Mouse (Mus musculus) neural tube, embryonic 14.5 days (tissue): ENCODE measurements at regions not wholly inside any gene's neighbourhood (a gene's known extent, or its start where the extent isn't known, plus 50 kb on each side); places are given as distances from the start of the nearest gene placed in this dataset.

Source experiments
- ATAC-seq: fragments of 200-750 bp; cut with Nextera tagmentation; 2 replicates; pipeline ENCODE4 v1.8.0; 2017; ENCODE audit warnings: low read depth, mild to moderate bottlenecking, moderate TSS enrichment, moderate library complexity
- H3K27ac ChIP-seq: fragments of 300-500 bp; sonication (generic); 2 replicates; pipeline ENCODE4 v1.5.1; 2014; ENCODE audit warnings: low read depth, mild to moderate bottlenecking, control low read depth, low read length, moderate library complexity, mixed read lengths
- H3K27me3 ChIP-seq: fragments of 300-500 bp; sonication (generic); 2 replicates; pipeline ENCODE4 v1.6.1; 2014; ENCODE audit warnings: low read length; ENCODE audit not compliant: control insufficient read depth, insufficient read depth
- H3K36me3 ChIP-seq: fragments of 300-500 bp; sonication (generic); 2 replicates; pipeline ENCODE4 v1.6.1; 2014; ENCODE audit warnings: low read length, mixed read lengths; ENCODE audit not compliant: control insufficient read depth, insufficient read depth
- H3K4me1 ChIP-seq: fragments of 300-500 bp; sonication (generic); 2 replicates; pipeline ENCODE4 v1.6.1; 2014; ENCODE audit warnings: low read length; ENCODE audit not compliant: control insufficient read depth, insufficient read depth
- H3K4me2 ChIP-seq: fragments of 300-500 bp; sonication (generic); 2 replicates; pipeline ENCODE4 v1.6.1; 2014; ENCODE audit warnings: mild to moderate bottlenecking, low read depth, low read length, control low read depth
- H3K4me3 ChIP-seq: fragments of 300-500 bp; sonication (generic); 2 replicates; pipeline ENCODE4 v1.5.1; 2014; ENCODE audit warnings: low read depth, low read length, control low read depth, mixed read lengths
- H3K9ac ChIP-seq: fragments of 300-500 bp; sonication (generic); replicated peaks from 2 replicates; pipeline ENCODE4 v1.6.1; 2014; ENCODE audit warnings: low read depth, mild to moderate bottlenecking, control low read depth, low read length, mixed read lengths
- H3K9me3 ChIP-seq: fragments of 300-500 bp; sonication (generic); 2 replicates; pipeline ENCODE4 v1.6.1; 2016; ENCODE audit warnings: low read length; ENCODE audit not compliant: control insufficient read depth
- WGBS: fragments of 180-500 bp; shearing (Covaris S2); extraction: QIAGEN DNeasy Blood & Tissue Kit; methylation state at CpG from one replicate; pipeline ENCODE4 v1.1.7; 2014; 5-methylcytosine and 5-hydroxymethylcytosine counted together

- no peak overlapping the region for H3K4me2 ChIP-seq
- 48% methylated on average over 14 of the region's 14 CpGs for WGBS
- H3K27ac ChIP-seq, result no peak overlapping the region
- no peak overlapping the region for H3K9ac ChIP-seq
- no peaks in the 10 kb centered on the region for H3K27me3 ChIP-seq
- H3K36me3 ChIP-seq, result no peaks in the 10 kb centered on the region
- no peaks in the 10 kb centered on the region for H3K9me3 ChIP-seq
- H3K4me3 ChIP-seq, result no peak overlapping the region
- H3K4me1 ChIP-seq, result no peaks in the 10 kb centered on the region
- no peak for ATAC-seq
Measured at GRCm38 (mm10) chr15:59826164-59826950, 190.1 kb downstream of the 4933412E24Rik start.

DNA sequence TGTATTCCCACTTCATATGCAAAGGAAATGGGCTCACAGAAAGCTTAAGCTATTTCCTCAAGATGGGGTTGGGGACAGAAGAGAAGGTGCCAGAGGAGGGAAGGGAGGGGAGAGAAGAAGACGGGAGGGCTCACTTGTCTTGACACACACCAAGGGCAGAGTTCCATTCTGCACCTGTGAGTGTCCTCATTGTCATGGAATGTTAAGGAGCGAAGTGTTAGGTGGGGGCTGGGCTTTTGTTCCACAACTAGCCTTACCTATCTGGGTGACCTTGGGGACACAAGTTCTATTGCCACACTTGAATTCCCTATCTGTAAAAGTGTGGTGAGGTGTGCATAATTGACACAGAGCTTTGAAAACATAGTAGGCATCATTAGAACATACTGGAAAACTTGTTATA is 192.5 kb downstream of the 4933412E24Rik start:
- no peak overlapping the region for H3K4me2 ChIP-seq
- no peak overlapping the region for H3K27ac ChIP-seq
- no peaks in the 10 kb centered on the region for H3K27me3 ChIP-seq
- ATAC-seq, result no peak
- 76% methylated on average over 2 of the region's 2 CpGs for WGBS
- no peaks in the 10 kb centered on the region for H3K4me1 ChIP-seq
- H3K36me3 ChIP-seq, result no peaks in the 10 kb centered on the region
- no peak overlapping the region for H3K9ac ChIP-seq
- no peak overlapping the region for H3K4me3 ChIP-seq
- no peaks in the 10 kb centered on the region for H3K9me3 ChIP-seq

DNA sequence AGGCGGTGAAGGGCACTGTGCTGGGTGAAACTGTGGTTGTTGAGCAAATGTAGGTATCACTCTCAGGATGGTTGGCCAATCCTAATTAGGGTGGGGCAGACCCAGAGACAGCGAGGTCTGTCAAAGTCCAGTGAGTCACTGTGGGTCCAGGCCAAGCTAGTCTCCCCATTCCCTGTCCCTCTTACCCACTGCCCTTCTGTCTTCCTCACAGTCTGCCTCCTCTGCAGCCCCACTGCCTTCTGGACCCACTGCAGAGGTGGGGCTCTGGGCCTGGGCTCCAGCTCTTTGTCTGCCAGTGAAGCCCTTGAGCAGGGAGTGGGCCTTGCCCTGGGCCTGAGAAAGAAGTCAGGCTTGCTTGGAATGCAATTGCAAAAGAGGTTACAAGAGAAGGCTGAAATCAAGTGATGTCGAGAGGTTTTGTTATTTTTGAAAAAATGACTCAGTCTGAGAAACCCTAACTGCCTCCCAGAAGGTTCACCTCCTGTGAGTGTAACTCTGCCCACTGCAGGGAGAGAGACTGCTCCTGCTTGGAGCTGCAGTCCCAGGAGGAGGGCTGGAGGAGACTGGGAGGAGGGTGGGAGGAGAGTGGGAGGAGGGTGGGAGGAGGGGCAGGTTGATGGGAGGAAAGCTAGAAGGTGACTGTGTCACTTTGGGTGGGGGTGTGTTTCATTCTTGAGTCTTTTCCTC is 193.3 kb downstream of the 4933412E24Rik start:
- ATAC-seq, result no peak
- 78% methylated on average over 3 of the region's 3 CpGs for WGBS

DNA sequence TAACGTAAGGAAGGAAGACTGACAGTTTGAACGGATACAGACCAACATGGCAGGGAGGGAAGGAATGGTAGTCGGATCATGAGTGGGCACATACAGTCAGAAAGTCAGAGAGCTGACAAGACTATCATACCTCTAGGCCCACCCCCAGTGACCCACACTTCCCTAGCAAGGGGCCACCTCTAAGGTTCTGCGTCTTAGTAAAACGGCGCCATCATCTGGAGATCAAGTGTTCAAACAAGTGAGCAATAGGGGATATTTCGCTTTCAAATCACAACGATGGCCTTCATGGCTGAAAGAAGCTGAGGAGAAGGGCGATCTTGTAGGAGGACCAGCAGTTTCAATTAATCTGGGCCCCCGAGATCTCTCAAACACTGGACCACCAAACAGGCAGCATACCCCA is 196.1 kb downstream of the 4933412E24Rik start:
- Histone ChIP-seq H3K27ac (no peak overlapping the region), H3K9ac (no peak overlapping the region), H3K36me3 (no peaks in the 10 kb centered on the region), H3K4me3 (no peak overlapping the region), H3K27me3 (no peaks in the 10 kb centered on the region), H3K4me1 (no peaks in the 10 kb centered on the region), H3K9me3 (no peaks in the 10 kb centered on the region), H3K4me2 (no peak overlapping the region)
- 77% methylated on average over 10 of the region's 10 CpGs for WGBS
- no peak for ATAC-seq

More for the DNA sequence above, 193.3 kb downstream of the 4933412E24Rik start:
- no peak overlapping the region for H3K9ac ChIP-seq
- H3K9me3 ChIP-seq, result no peaks in the 10 kb centered on the region
- H3K4me3 ChIP-seq, result no peak overlapping the region
- no peaks in the 10 kb centered on the region for H3K27me3 ChIP-seq
- H3K4me2 ChIP-seq, result no peak overlapping the region
- H3K27ac ChIP-seq, result no peak overlapping the region
- H3K4me1 ChIP-seq, result no peaks in the 10 kb centered on the region
- H3K36me3 ChIP-seq, result no peaks in the 10 kb centered on the region

DNA sequence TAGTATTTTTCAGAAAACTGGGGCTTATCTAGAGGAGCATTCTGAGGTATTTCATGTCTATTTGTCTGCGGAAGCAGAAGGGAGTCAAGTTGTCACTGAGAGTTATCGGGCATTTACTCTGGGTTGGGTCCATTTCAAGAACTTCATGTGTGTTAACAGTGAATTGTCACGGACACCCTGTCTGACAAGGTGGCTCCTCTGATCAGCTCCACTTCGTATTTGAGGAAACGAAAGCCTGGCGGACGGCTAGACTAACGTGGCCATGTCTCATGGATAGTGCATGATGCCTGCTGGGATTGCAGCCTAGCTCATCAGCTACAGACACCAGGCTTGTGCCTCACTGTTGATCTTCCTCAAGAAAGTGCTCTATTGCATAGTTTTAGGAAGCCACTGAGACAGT is 200.4 kb downstream of the 4933412E24Rik start:
- ATAC-seq, result no peak
- WGBS, result 92% methylated on average over 8 of the region's 8 CpGs

DNA sequence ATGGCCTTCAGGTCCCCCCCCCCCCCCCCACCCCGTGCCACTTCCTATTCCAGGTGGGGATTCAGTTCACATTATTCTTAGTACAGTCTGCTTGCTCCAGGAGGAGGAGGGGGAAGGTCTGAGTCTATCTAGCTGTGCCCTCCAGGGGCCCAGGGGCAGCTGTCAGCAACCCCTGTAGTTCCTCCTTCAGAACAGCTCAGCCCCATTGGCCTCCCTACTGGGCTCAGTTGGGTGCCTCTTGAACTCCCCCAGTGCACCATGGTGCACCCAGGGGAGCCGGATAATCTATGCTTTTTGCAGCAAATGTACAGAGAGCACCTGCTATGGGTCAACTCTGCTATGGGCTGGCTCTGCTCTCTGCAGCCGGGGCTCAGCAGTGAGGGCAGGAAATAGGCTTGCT is 204.8 kb downstream of the 4933412E24Rik start:
- H3K4me1 ChIP-seq, result no peaks in the 10 kb centered on the region
- no peak for ATAC-seq
- H3K4me2 ChIP-seq, result no peak overlapping the region
- H3K9ac ChIP-seq, result no peak overlapping the region
- no peaks in the 10 kb centered on the region for H3K27me3 ChIP-seq
- WGBS, result 51% methylated on average over 3 of the region's 3 CpGs
- no peaks in the 10 kb centered on the region for H3K36me3 ChIP-seq
- H3K4me3 ChIP-seq, result no peak overlapping the region
- H3K9me3 ChIP-seq, result no peaks in the 10 kb centered on the region
- H3K27ac ChIP-seq, result no peak overlapping the region

More for the DNA sequence above, 200.4 kb downstream of the 4933412E24Rik start:
- Histone ChIP-seq H3K9me3 (no peaks in the 10 kb centered on the region), H3K27me3 (no peaks in the 10 kb centered on the region), H3K4me3 (no peak overlapping the region), H3K4me1 (no peaks in the 10 kb centered on the region), H3K27ac (no peak overlapping the region), H3K9ac (no peak overlapping the region), H3K36me3 (no peaks in the 10 kb centered on the region), H3K4me2 (no peak overlapping the region)

DNA sequence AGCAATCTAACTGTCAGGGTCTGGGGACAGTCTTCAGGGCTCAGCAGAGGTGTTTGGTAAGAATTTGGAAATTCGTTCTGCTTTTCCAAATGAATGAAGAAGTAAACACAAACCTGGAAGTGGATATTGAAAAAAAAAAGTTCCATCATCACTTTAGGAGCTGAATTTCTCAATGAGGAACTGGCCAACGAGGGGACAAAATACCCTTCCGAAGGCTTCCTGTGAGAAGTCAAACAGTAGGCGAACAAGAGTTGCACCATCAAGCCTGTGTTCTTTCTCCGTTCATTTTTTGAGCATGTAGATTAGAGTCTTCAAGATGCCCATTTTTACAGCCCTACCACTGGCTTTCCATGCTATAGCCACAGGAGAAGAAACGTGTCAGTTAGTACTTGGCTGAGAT is 207.1 kb downstream of the 4933412E24Rik start:
- Histone ChIP-seq H3K9ac (no peak overlapping the region), H3K4me3 (no peak overlapping the region), H3K4me2 (no peak overlapping the region), H3K27ac (no peak overlapping the region), H3K27me3 (no peaks in the 10 kb centered on the region), H3K36me3 (no peaks in the 10 kb centered on the region), H3K9me3 (no peaks in the 10 kb centered on the region), H3K4me1 (no peaks in the 10 kb centered on the region)
- ATAC-seq, result no peak
- WGBS, result 93% methylated on average over 6 of the region's 6 CpGs

- Histone ChIP-seq H3K27ac (no peak overlapping the region), H3K4me3 (no peak overlapping the region), H3K9me3 (no peaks in the 10 kb centered on the region), H3K4me1 (no peaks in the 10 kb centered on the region), H3K27me3 (no peaks in the 10 kb centered on the region), H3K4me2 (no peak overlapping the region), H3K36me3 (no peaks in the 10 kb centered on the region), H3K9ac (no peak overlapping the region)
- WGBS, result 88% methylated on average over 6 of the region's 6 CpGs
- ATAC-seq, result no peak
Measured at GRCm38 (mm10) chr15:59807723-59808122, 208.7 kb downstream of the 4933412E24Rik start.

- no peaks in the 10 kb centered on the region for H3K36me3 ChIP-seq
- no peak for ATAC-seq
- 88% methylated on average over 2 of the region's 2 CpGs for WGBS
- H3K9ac ChIP-seq, result no peak overlapping the region
- no peaks in the 10 kb centered on the region for H3K4me1 ChIP-seq
- H3K9me3 ChIP-seq, result no peaks in the 10 kb centered on the region
- H3K4me2 ChIP-seq, result no peak overlapping the region
- no peak overlapping the region for H3K4me3 ChIP-seq
- H3K27ac ChIP-seq, result no peak overlapping the region
- no peaks in the 10 kb centered on the region for H3K27me3 ChIP-seq
Measured at GRCm38 (mm10) chr15:59805771-59806170, 210.6 kb downstream of the 4933412E24Rik start.
